Mouse (Mus musculus) stomach, postnatal 0 days (tissue): ENCODE results near the gene Mrgprh. TPM values are rescaled to one million over a fixed set of nuclear protein-coding genes. Genes with fewer than 3 reads are reported as not detected.

Experiments used
- ATAC-seq: fragments of 200-750 bp; cut with Nextera tagmentation; 2 replicates; pipeline ENCODE4 v1.8.0; 2017; ENCODE audit not compliant: low FRiP score, low TSS enrichment
- DNase-seq: peaks from one replicate; pipeline ENCODE4 v3.0.0-alpha.2; 2016; ENCODE audit warnings: low spot score
- H3K27ac ChIP-seq: fragments of 300-500 bp; sonication (generic); replicated peaks from 2 replicates; pipeline ENCODE4 v1.5.1; 2014; ENCODE audit warnings: mild to moderate bottlenecking, control low read depth
- H3K27me3 ChIP-seq: fragments of 300-500 bp; sonication (generic); 2 replicates; pipeline ENCODE4 v1.6.1; 2014; ENCODE audit warnings: low read length; ENCODE audit not compliant: control insufficient read depth, insufficient read depth
- H3K36me3 ChIP-seq: fragments of 300-500 bp; sonication (generic); 2 replicates; pipeline ENCODE4 v1.6.1; 2014; ENCODE audit warnings: low read length, mixed read lengths; ENCODE audit not compliant: control insufficient read depth, insufficient read depth
- H3K4me1 ChIP-seq: fragments of 300-500 bp; sonication (generic); replicated peaks from 2 replicates; pipeline ENCODE4 v1.6.1; 2014; ENCODE audit warnings: antibody characterized with exemption; ENCODE audit not compliant: control insufficient read depth, insufficient read depth
- H3K4me2 ChIP-seq: fragments of 300-500 bp; sonication (generic); replicated peaks from 2 replicates; pipeline ENCODE4 v1.6.1; 2014; ENCODE audit warnings: low read depth, mild to moderate bottlenecking, control low read depth, moderate library complexity
- H3K4me3 ChIP-seq: fragments of 300-500 bp; sonication (generic); 2 replicates; pipeline ENCODE4 v1.5.1; 2014; ENCODE audit warnings: low read depth, low read length, control low read depth
- H3K9ac ChIP-seq: fragments of 300-500 bp; sonication (generic); 2 replicates; pipeline ENCODE4 v1.6.1; 2014; ENCODE audit warnings: mild to moderate bottlenecking, low read length, control low read depth, mixed read lengths
- H3K9me3 ChIP-seq: fragments of 300-500 bp; sonication (generic); 2 replicates; pipeline ENCODE4 v1.6.1; 2016; ENCODE audit warnings: low read length; ENCODE audit not compliant: control insufficient read depth
- CTCF ChIP-seq: IDR thresholded peaks from 2 replicates; pipeline ENCODE4 v1.5.1; 2016; ENCODE audit warnings: antibody characterized with exemption, low read depth, mild to moderate bottlenecking, moderate library complexity
- EP300 ChIP-seq: optimal IDR thresholded peaks from 2 replicates; pipeline ENCODE3; 2016; ENCODE audit warnings: antibody characterized with exemption
- WGBS: fragments of 180-500 bp; shearing (Covaris S2); extraction: QIAGEN DNeasy Blood & Tissue Kit; methylation state at CpG from one replicate; pipeline ENCODE4 v1.1.7; 2014; 5-methylcytosine and 5-hydroxymethylcytosine counted together
- polyA plus RNA-seq: library from polyadenylated mRNA; unstranded; fragments of >200 nt; fragmentation: Nextera tagmentation; extraction: Ambion mirVana; gene quantifications from 2 replicates; pipeline ENCODE4 v1.2.1, GENCODE M21; 2015

Mrgprh gene
- not detected in 2 replicates for polyA plus RNA-seq

- Histone ChIP-seq H3K9ac (no peak within 1 kb of the TSS), H3K9me3 (no peaks in the 10 kb centered on the region), H3K27ac (no peak within 1 kb of the TSS), H3K36me3 (no peaks in the 10 kb centered on the region), H3K4me3 (no peak within 1 kb of the TSS), H3K4me1 (no peaks in the 10 kb centered on the region), H3K4me2 (no peak within 1 kb of the TSS), H3K27me3 (no peaks in the 10 kb centered on the region)
- ATAC-seq (no peak), DNase-seq (no peak)
- TF ChIP-seq EP300, result no peak
- 85% methylated on average over 5 of the region's 5 CpGs for WGBS
Observed at GRCm38 (mm10) chr17:12875734-12876133, at the start of gene Mrgprh. Gene Mrgprh, plus strand, starts transcription at chr17:12876034.

GRCm38 (mm10) chr17:12830351-12830750, 45.5 kb upstream of the Mrgprh start:
- no peak overlapping the region for H3K9ac ChIP-seq
- H3K4me2 ChIP-seq, result no peak overlapping the region
- TF ChIP-seq EP300 (no peak), CTCF (no peak)
- 52% methylated on average over 5 of the region's 5 CpGs for WGBS
- H3K4me3 ChIP-seq, result no peak overlapping the region
- H3K27ac ChIP-seq, result no peak overlapping the region
- no peak for DNase-seq
- no peak for ATAC-seq
- no peaks in the 10 kb centered on the region for H3K27me3 ChIP-seq
- no peaks in the 10 kb centered on the region for H3K9me3 ChIP-seq
- no peaks in the 10 kb centered on the region for H3K36me3 ChIP-seq
- 0 out of 2 replicates have a peak, but pooled peaks cover 4% of the 10 kb centered on the region for H3K4me1 ChIP-seq

GRCm38 (mm10) chr17:12832231-12832630, 43.6 kb upstream of the Mrgprh start:
- no peaks in the 10 kb centered on the region for H3K27me3 ChIP-seq
- peak; percentile 34 for DNase-seq
- H3K4me2 ChIP-seq, result no peak overlapping the region
- H3K27ac ChIP-seq, result no peak overlapping the region
- WGBS, result 54% methylated on average over 3 of the region's 3 CpGs
- no peaks in the 10 kb centered on the region for H3K9me3 ChIP-seq
- no peaks in the 10 kb centered on the region for H3K36me3 ChIP-seq
- ATAC-seq, result peak; percentile 66
- 0 out of 2 replicates have a peak, but pooled peaks cover 4% of the 10 kb centered on the region for H3K4me1 ChIP-seq
- no peak overlapping the region for H3K9ac ChIP-seq
- H3K4me3 ChIP-seq, result no peak overlapping the region
- TF ChIP-seq CTCF, result 0 out of 2 replicates have a peak, but pooled peaks have one; percentile 23
- no peak for TF ChIP-seq EP300

GRCm38 (mm10) chr17:12832657-12833056, 43.2 kb upstream of the Mrgprh start:
- Histone ChIP-seq H3K4me1 (0 out of 2 replicates have a peak, but pooled peaks cover 4% of the 10 kb centered on the region), H3K9me3 (no peaks in the 10 kb centered on the region), H3K27ac (no peak overlapping the region), H3K4me3 (no peak overlapping the region), H3K4me2 (no peak overlapping the region), H3K36me3 (no peaks in the 10 kb centered on the region), H3K27me3 (no peaks in the 10 kb centered on the region), H3K9ac (no peak overlapping the region)
- peak; percentile 60; the same call in 1 of the 2 replicates for ATAC-seq
- DNase-seq, result no peak
- 90% methylated on average over 4 of the region's 4 CpGs for WGBS
- TF ChIP-seq EP300 (no peak), CTCF (no peak)

GRCm38 (mm10) chr17:12834317-12834716, 41.5 kb upstream of the Mrgprh start:
- WGBS, result 78% methylated on average over 3 of the region's 3 CpGs
- no peaks in the 10 kb centered on the region for H3K9me3 ChIP-seq
- no peaks in the 10 kb centered on the region for H3K27me3 ChIP-seq
- no peaks in the 10 kb centered on the region for H3K36me3 ChIP-seq
- no peak overlapping the region for H3K9ac ChIP-seq
- ATAC-seq (no peak), DNase-seq (no peak)
- TF ChIP-seq EP300 (no peak), CTCF (no peak)
- no peak overlapping the region for H3K4me3 ChIP-seq
- H3K4me1 ChIP-seq, result 0 out of 2 replicates have a peak, but pooled peaks cover 4% of the 10 kb centered on the region
- no peak overlapping the region for H3K4me2 ChIP-seq
- no peak overlapping the region for H3K27ac ChIP-seq

DNA sequence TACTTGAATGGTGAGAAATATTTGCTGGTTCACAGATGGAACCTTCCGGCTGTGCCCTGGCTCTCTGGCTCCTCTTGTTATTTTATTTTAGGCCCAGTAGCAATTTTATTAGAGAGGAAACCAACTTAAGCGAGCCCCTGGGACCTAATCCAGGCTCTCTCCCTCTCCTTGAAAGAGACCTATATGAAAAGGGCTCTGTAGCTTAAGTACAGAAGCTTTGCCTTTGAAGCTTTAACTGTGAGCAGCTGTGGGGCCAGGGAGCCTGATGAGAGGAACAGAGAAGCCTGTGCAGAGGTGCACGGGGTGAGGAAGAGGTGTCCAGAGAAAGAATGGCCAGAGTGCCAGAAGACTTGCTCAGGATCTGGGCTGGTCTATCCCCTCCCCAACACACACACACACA, 41.0 kb upstream of the Mrgprh start:
- TF ChIP-seq EP300, result no peak
- no peak for TF ChIP-seq CTCF
- no peak overlapping the region for H3K4me2 ChIP-seq
- no peak overlapping the region for H3K27ac ChIP-seq
- no peaks in the 10 kb centered on the region for H3K27me3 ChIP-seq
- no peaks in the 10 kb centered on the region for H3K36me3 ChIP-seq
- no peak for ATAC-seq
- WGBS, result 58% methylated on average over 3 of the region's 3 CpGs
- H3K4me3 ChIP-seq, result no peak overlapping the region
- no peak overlapping the region for H3K9ac ChIP-seq
- no peak for DNase-seq
- no peaks in the 10 kb centered on the region for H3K9me3 ChIP-seq
- 0 out of 2 replicates have a peak, but pooled peaks cover 4% of the 10 kb centered on the region for H3K4me1 ChIP-seq
